Mouse (Mus musculus) forebrain, embryonic 14.5 days (tissue): ENCODE results near the gene Tmcc3. TPM values are rescaled to one million over a fixed set of nuclear protein-coding genes. Genes with fewer than 3 reads are reported as not detected.

Experiments
- ATAC-seq: fragments of 200-750 bp; cut with Nextera tagmentation; 2 replicates; pipeline ENCODE4 v1.8.0; 2017; ENCODE audit warnings: mild to moderate bottlenecking, moderate library complexity
- DNase-seq: peaks from one replicate; pipeline ENCODE4 v3.0.0-alpha.2; 2015; ENCODE audit warnings: low spot score
- H3K27ac ChIP-seq: fragments of 300-500 bp; sonication (generic); 2 replicates; pipeline ENCODE4 v1.5.1; 2014; ENCODE audit warnings: low read depth, mild to moderate bottlenecking, control low read depth, low read length, moderate library complexity
- H3K27me3 ChIP-seq: fragments of 300-500 bp; sonication (generic); replicated peaks from 2 replicates; pipeline ENCODE4 v1.6.1; 2014; ENCODE audit warnings: low read length, control low read depth, mixed read lengths; ENCODE audit not compliant: control insufficient read depth, insufficient read depth
- H3K36me3 ChIP-seq: fragments of 300-500 bp; sonication (generic); 2 replicates; pipeline ENCODE4 v1.6.1; 2014; ENCODE audit warnings: low read length, control low read depth; ENCODE audit not compliant: control insufficient read depth, insufficient read depth
- H3K4me1 ChIP-seq: fragments of 300-500 bp; sonication (generic); 2 replicates; pipeline ENCODE4 v1.6.1; 2014; ENCODE audit warnings: antibody characterized with exemption, low read length, control low read depth; ENCODE audit not compliant: control insufficient read depth, insufficient read depth
- H3K4me2 ChIP-seq: fragments of 300-500 bp; sonication (generic); 2 replicates; pipeline ENCODE4 v1.6.1; 2014; ENCODE audit warnings: mild to moderate bottlenecking, control low read depth, low read length
- H3K4me3 ChIP-seq: fragments of 300-500 bp; sonication (generic); 2 replicates; pipeline ENCODE4 v1.5.1; 2014; ENCODE audit warnings: low read depth, low read length, control low read depth
- H3K9ac ChIP-seq: fragments of 300-500 bp; sonication (generic); 2 replicates; pipeline ENCODE4 v1.6.1; 2014; ENCODE audit warnings: mild to moderate bottlenecking, low read length, control low read depth, moderate library complexity
- H3K9me3 ChIP-seq: fragments of 300-500 bp; sonication (generic); replicated peaks from 2 replicates; pipeline ENCODE4 v1.6.1; 2016; ENCODE audit warnings: low read length, control low read depth, mixed read lengths; ENCODE audit not compliant: control insufficient read depth
- WGBS: fragments of 180-500 bp; shearing (Covaris S2); extraction: QIAGEN DNeasy Blood & Tissue Kit; methylation state at CpG from one replicate; pipeline ENCODE4 v1.1.7; 2014; 5-methylcytosine and 5-hydroxymethylcytosine counted together
- polyA plus RNA-seq: library from polyadenylated mRNA; unstranded; fragments of >200 nt; fragmentation: Nextera tagmentation; extraction: Ambion mirVana; gene quantifications from 2 replicates; pipeline ENCODE4 v1.2.1, GENCODE M21; 2014

Tmcc3 gene
- polyA plus RNA-seq, 1 experiment from 2014 or later, result 5.5 TPM

DNA sequence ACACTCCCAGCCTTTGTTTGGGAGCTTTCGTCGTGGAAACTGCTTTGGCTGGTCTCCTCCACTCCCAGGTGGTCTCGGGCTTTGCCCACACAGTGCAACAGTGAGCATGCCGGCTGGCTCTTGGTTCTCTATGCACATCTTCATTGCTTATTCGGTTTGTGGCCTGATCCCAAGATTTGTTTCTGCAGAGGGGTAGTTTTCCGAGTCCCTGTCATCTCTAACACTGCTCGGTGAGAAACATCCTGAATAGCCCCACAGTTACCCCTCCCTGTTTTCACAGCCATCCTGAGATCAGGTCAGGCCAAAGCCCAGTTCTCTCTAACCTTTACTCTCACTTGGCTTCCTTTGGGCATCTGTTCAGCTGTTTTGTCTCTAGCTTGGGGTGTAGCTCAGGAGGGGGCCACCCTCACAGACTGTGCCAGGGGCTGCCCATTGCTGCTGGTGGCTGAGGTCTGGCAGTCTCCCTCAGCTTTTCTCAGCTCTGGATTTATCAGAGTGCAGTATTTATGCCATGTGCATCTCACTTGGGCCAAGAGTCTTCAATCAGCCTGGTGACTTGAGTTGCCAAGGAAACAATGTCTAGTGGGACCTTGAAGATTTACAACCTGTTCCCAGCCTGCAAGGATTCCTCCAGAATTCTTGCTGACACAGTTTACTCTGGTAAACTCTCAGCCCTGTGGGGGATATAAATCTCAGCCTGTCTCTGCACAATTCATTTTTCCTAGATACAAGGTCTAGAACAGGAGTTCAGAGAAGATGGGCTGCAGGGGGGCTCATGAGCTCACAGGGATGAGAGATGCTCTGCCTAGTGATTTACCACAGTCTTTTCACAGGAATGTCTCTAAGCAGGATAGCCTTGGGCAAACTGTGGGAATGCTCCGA is 102.3 kb downstream of the Tmcc3 start:
- Histone ChIP-seq H3K27me3 (no peaks in the 10 kb centered on the region), H3K9me3 (no peaks in the 10 kb centered on the region), H3K4me2 (no peak overlapping the region), H3K36me3 (no peaks in the 10 kb centered on the region), H3K9ac (no peak overlapping the region), H3K4me1 (peaks cover 16% of the 10 kb centered on the region; the same call in 1 of the 2 replicates), H3K4me3 (no peak overlapping the region), H3K27ac (no peak overlapping the region)
- WGBS, result 41% methylated on average over 8 of the region's 8 CpGs
- DNase-seq (peak; percentile 47), ATAC-seq (peak; percentile 33; the same call in 1 of the 2 replicates)

DNA sequence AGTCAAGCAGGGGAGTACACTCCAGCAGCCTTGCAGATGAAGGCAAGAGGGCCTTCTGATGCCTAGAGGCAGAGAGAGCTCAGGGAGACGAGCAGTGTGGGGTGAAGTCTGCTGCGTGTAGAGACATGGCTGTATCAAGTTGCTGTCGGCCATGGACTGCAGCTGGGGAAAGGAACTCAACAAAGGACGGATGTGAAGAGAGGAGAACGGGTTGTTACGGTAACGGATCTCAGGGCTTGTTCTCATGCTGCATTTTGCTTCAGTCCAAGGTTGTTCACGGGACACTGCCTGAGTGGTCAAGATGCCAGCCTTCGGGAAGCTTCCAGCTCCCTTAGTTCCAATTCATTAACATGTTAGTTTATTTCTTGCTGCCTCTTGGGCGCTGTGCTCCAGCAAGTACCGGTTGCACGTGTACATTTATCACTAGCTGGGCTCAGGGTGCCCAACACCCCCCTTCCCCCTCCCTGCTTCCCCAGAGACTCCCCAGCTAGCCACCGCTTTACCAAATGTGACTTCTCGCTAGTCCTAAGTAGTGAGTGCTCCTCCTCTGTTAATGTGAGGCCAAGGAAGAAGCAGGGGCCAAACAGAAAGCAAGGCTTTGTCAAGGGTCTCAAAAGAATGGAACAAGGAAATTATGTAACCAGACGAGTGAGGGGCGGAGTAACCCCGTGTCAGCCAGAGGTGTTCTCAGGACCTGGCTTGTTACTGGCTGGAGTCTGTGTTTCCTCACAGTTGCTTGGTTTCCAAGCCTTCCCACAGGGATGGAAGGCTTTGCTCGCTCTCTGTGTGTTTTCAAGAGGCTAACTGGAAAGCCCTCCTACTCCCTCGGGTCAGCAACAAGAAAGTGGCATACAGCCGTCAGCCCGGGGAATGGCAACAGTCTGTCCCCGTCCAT is 104.4 kb downstream of the Tmcc3 start:
- Histone ChIP-seq H3K27me3 (no peaks in the 10 kb centered on the region), H3K4me3 (no peak overlapping the region), H3K4me2 (peak overlapping the region; percentile 26; the same call in 1 of the 2 replicates), H3K4me1 (peaks cover 16% of the 10 kb centered on the region; the same call in 1 of the 2 replicates), H3K9me3 (no peaks in the 10 kb centered on the region), H3K27ac (no peak overlapping the region), H3K9ac (no peak overlapping the region), H3K36me3 (no peaks in the 10 kb centered on the region)
- 35% methylated on average over 22 of the region's 22 CpGs for WGBS
- DNase-seq (no peak), ATAC-seq (peak; percentile 40; the same call in 1 of the 2 replicates)

DNA sequence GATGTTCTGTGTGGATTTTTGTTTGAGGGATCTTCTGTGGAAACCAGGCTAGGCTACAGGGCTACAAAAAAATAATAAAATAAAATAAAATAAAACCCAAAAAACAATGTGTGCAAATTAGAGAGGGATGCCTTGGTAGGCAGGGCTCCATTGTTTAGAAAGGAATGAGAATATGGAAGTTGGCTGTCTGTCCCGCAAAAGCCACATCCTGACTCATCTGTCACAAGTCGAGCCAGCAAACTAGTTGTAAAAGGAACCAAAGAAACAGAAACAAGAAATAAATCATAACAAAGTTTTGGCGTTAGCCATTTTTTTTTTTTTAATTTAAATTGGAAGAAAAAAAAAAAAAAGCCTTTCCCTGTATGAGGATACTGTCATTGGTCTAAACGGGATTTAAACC is 105.9 kb downstream of the Tmcc3 start:
- H3K4me2 ChIP-seq, result no peak overlapping the region
- no peak overlapping the region for H3K4me3 ChIP-seq
- no peaks in the 10 kb centered on the region for H3K36me3 ChIP-seq
- ATAC-seq (no peak), DNase-seq (no peak)
- H3K9me3 ChIP-seq, result no peaks in the 10 kb centered on the region
- no peaks in the 10 kb centered on the region for H3K27me3 ChIP-seq
- no peak overlapping the region for H3K9ac ChIP-seq
- WGBS, result 95% methylated on average over 4 of the region's 4 CpGs
- no peak overlapping the region for H3K27ac ChIP-seq
- H3K4me1 ChIP-seq, result peaks cover 16% of the 10 kb centered on the region; the same call in 1 of the 2 replicates

- H3K36me3 ChIP-seq, result no peaks in the 10 kb centered on the region
- H3K4me3 ChIP-seq, result no peak overlapping the region
- H3K4me2 ChIP-seq, result 0 out of 2 replicates have a peak overlapping the region, but pooled peaks have one; percentile 2
- ATAC-seq (peak; percentile 88), DNase-seq (peak; percentile 82)
- no peaks in the 10 kb centered on the region for H3K4me1 ChIP-seq
- 42% methylated on average over 12 of the region's 12 CpGs for WGBS
- H3K27ac ChIP-seq, result peak overlapping the region; percentile 46; the same call in 1 of the 2 replicates
- H3K27me3 ChIP-seq, result no peaks in the 10 kb centered on the region
- H3K9ac ChIP-seq, result no peak overlapping the region
- H3K9me3 ChIP-seq, result no peaks in the 10 kb centered on the region
Measured at GRCm38 (mm10) chr10:94426000-94426920, 114.5 kb downstream of the Tmcc3 start.

DNA sequence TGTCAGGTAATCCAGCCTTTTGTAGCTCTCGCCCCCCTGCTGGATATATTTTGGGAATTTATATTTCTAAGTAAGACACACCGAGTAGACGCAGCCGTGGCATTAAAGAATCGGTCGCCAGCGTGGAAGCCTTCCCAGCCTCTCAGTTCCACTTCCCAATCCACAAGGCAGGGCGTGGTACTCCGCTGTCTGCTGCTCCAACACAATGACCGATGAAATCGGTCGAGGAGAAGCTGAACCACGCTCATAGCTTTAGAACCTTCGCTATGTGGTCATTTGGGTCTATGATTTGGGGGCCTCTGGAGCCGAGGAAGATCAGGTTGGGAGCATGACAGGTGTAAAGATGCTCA is 115.1 kb downstream of the Tmcc3 start:
- ATAC-seq (no peak), DNase-seq (no peak)
- Histone ChIP-seq H3K4me3 (no peak overlapping the region), H3K27ac (peak overlapping the region; percentile 46; the same call in 1 of the 2 replicates), H3K4me1 (no peaks in the 10 kb centered on the region), H3K9me3 (no peaks in the 10 kb centered on the region), H3K4me2 (no peak overlapping the region), H3K27me3 (no peaks in the 10 kb centered on the region), H3K36me3 (no peaks in the 10 kb centered on the region), H3K9ac (no peak overlapping the region)
- 84% methylated on average over 15 of the region's 15 CpGs for WGBS

GRCm38 (mm10) chr10:94428186-94428942 is 116.6 kb downstream of the Tmcc3 start:
- no peak for ATAC-seq

DNA sequence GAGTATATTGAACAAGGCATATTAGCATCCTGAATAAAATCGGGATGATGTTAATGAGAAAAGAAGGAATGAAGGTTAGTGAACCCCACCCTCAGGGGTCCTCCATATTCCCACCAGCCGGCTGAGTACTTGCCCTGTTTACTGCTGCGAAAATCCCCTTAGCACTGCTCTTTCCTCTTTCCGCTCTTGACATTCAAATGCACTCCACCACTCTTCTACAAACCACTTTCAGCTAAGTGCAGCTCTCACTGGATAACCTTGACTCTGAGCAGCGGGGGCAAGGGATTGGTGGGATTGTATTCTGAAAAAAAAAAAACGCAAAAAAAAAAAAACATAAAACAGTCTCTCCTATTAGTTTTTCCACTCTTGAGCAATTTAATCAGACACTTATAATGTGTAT is 118.8 kb downstream of the Tmcc3 start:
- Histone ChIP-seq H3K36me3 (no peaks in the 10 kb centered on the region), H3K27me3 (no peaks in the 10 kb centered on the region), H3K4me3 (no peak overlapping the region), H3K9me3 (no peaks in the 10 kb centered on the region), H3K4me1 (no peaks in the 10 kb centered on the region), H3K27ac (no peak overlapping the region), H3K9ac (no peak overlapping the region), H3K4me2 (no peak overlapping the region)
- WGBS, result 61% methylated on average over 6 of the region's 6 CpGs
- ATAC-seq (no peak), DNase-seq (peak; percentile 19)

More at GRCm38 (mm10) chr10:94428186-94428942, 116.6 kb downstream of the Tmcc3 start:
- H3K4me1 ChIP-seq, result no peaks in the 10 kb centered on the region
- no peak overlapping the region for H3K4me2 ChIP-seq
- H3K9ac ChIP-seq, result no peak overlapping the region
- peak; percentile 25 for DNase-seq
- H3K36me3 ChIP-seq, result no peaks in the 10 kb centered on the region
- H3K4me3 ChIP-seq, result no peak overlapping the region
- no peaks in the 10 kb centered on the region for H3K27me3 ChIP-seq
- 0 out of 2 replicates have a peak overlapping the region, but pooled peaks have one; percentile 16 for H3K27ac ChIP-seq
- WGBS, result 79% methylated on average over 12 of the region's 12 CpGs
- H3K9me3 ChIP-seq, result no peaks in the 10 kb centered on the region
